Comparison of ENCODE assay signal across 28 mouse cellular contexts in the genomic region with DNA sequence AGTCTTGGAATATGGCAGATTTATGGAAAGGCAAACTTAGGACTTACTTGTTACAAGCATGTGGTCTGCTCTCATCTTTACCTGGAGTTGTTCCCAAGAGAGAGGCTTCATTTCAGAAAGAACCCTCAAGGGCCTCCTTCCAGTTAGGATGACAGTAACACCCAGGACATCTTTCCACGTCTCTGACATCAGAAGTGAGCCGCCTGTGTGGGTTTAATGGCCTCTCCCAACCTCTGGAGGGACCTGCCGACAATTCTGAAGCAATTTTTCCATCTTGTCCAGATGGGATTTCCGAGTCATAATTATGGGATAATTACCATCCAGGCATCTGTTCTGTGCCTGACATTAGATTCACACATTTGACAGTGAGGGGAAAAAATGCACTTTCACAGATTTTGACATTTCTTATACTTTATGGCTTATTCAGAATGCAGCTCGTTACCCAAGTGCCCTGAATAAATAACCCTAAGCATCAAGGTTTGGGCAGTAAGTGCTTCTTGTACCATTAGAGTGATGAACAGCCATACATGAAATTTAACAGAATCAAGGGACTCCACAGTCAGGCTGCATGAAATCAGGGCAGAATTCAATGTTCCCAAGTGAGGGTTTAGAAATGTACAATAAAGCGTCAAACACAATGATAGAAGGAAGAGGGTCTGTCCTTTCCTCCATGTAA. TPM values are rescaled to one million over a fixed set of nuclear protein-coding genes. Genes with fewer than 3 reads are reported as not detected.
A peak's percentile ranks its signal among the peaks of the same experiment; 100 is the strongest.
DNase-seq lines count a peak whose midpoint lies in the region; ATAC-seq lines count a peak whose summit lies in the region.
"Had no signal": no experiment of that assay in that cellular context is flagged by ENCODE, and none has a peak within 500 bp of the region (broad histone marks: within the 10 kb centered on the region; RNA-seq: fewer than 3 reads in every experiment).

No protein-coding gene starts in this region.

- peak overlapping the region; percentile 44; the same call in 1 of the 2 replicates for H3K27ac ChIP-seq in forebrain, embryonic 12.5 days
- H3K27ac ChIP-seq in forebrain, embryonic 10.5 days, result no peak overlapping the region
- H3K27ac ChIP-seq in intestine, embryonic 14.5 days (ENCODE audit: low read depth), result peak overlapping the region; percentile 19; the same call in 1 of the 2 replicates
- no peak overlapping the region for H3K27ac ChIP-seq in intestine, embryonic 15.5 days
- H3K27ac ChIP-seq in forebrain, embryonic 15.5 days (replicated peaks), result no peak overlapping the region
- H3K27ac ChIP-seq in neural tube, embryonic 14.5 days (ENCODE audit: low read depth, low read length), result peak overlapping the region; percentile 57
- H3K27ac ChIP-seq: hindbrain, postnatal 0 days; limb, embryonic 10.5 days; limb, embryonic 15.5 days; liver, embryonic 13.5 days; midbrain, embryonic 12.5 days had no signal

- no peak overlapping the region for H3K4me2 ChIP-seq in forebrain, embryonic 12.5 days
- no peak overlapping the region for H3K4me2 ChIP-seq in intestine, embryonic 14.5 days (ENCODE audit: low read length)
- no peak overlapping the region for H3K4me2 ChIP-seq in intestine, embryonic 15.5 days (replicated peaks)
- no peak overlapping the region for H3K4me2 ChIP-seq in forebrain, embryonic 15.5 days (replicated peaks)
- H3K4me2 ChIP-seq in neural tube, embryonic 14.5 days (ENCODE audit: low read depth, low read length), result no peak overlapping the region
- H3K4me2 ChIP-seq: heart, embryonic 11.5 days; limb, embryonic 15.5 days; liver, embryonic 13.5 days; midbrain, embryonic 12.5 days had no signal

- H3K27me3 ChIP-seq in forebrain, embryonic 12.5 days, result no peaks in the 10 kb centered on the region
- no peaks in the 10 kb centered on the region for H3K27me3 ChIP-seq in forebrain, embryonic 10.5 days (ENCODE audit: poor library complexity, severe bottlenecking)
- H3K27me3 ChIP-seq in intestine, embryonic 14.5 days (replicated peaks; ENCODE audit: control insufficient read depth, insufficient read depth, low read length), result no peaks in the 10 kb centered on the region
- H3K27me3 ChIP-seq in intestine, embryonic 15.5 days (replicated peaks), result no peaks in the 10 kb centered on the region
- no peaks in the 10 kb centered on the region for H3K27me3 ChIP-seq in forebrain, embryonic 15.5 days
- no peaks in the 10 kb centered on the region for H3K27me3 ChIP-seq in neural tube, embryonic 14.5 days (ENCODE audit: control insufficient read depth, insufficient read depth, low read length)
- H3K27me3 ChIP-seq: limb, embryonic 15.5 days; liver, embryonic 13.5 days; megakaryocyte, embryonic 14.5 days; midbrain, embryonic 12.5 days had no signal

- ATAC-seq in forebrain, embryonic 12.5 days (ENCODE audit: low FRiP score), result peak; percentile 33; the same call in 1 of the 2 replicates
- no peak for ATAC-seq in intestine, embryonic 14.5 days (replicated peaks; ENCODE audit: low FRiP score, low TSS enrichment, low read depth)
- no peak for ATAC-seq in intestine, embryonic 15.5 days
- peak; percentile 53 for ATAC-seq in forebrain, embryonic 15.5 days (replicated peaks)
- ATAC-seq in neural tube, embryonic 14.5 days (ENCODE audit: low read depth), result peak; percentile 75
- ATAC-seq: activated CD4-positive, CD25-positive, alpha-beta regulatory T cell, adult 4 months; hindbrain, postnatal 0 days; intestine, postnatal 0 days had no signal

- no peak overlapping the region for H3K9ac ChIP-seq in forebrain, embryonic 12.5 days
- no peak overlapping the region for H3K9ac ChIP-seq in intestine, embryonic 14.5 days (ENCODE audit: low read length)
- no peak overlapping the region for H3K9ac ChIP-seq in intestine, embryonic 15.5 days
- H3K9ac ChIP-seq in forebrain, embryonic 15.5 days (replicated peaks), result no peak overlapping the region
- H3K9ac ChIP-seq in neural tube, embryonic 14.5 days (replicated peaks; ENCODE audit: low read depth, low read length), result no peak overlapping the region
- H3K9ac ChIP-seq: limb, embryonic 15.5 days; liver, embryonic 13.5 days; midbrain, embryonic 12.5 days had no signal

- no peak for DNase-seq in forebrain, embryonic 10.5 days (ENCODE audit: extremely low spot score, low spot score)
- no peak for DNase-seq in intestine, embryonic 14.5 days (ENCODE audit: low spot score)
- DNase-seq in adrenal gland, postnatal 36 days, result no peak
- no peak for DNase-seq in gastrocnemius, postnatal 25 days
- DNase-seq: adrenal gland, adult 2 months; cerebellum, adult 8-10 months; cerebellum, postnatal 36 days; gastrocnemius, postnatal 10 days; heart, adult 18-20 months; heart, postnatal 4 days; kidney, adult 9 months; kidney, postnatal 10 days; layer of hippocampus, postnatal 36 days; liver, embryonic 13.5 days; lung, adult 18-20 months; lung, postnatal 14 days had no signal

- H3K4me3 ChIP-seq in forebrain, embryonic 12.5 days (replicated peaks), result no peak overlapping the region
- no peak overlapping the region for H3K4me3 ChIP-seq in forebrain, embryonic 10.5 days
- H3K4me3 ChIP-seq in intestine, embryonic 14.5 days (ENCODE audit: low read depth, low read length), result no peak overlapping the region
- H3K4me3 ChIP-seq in intestine, embryonic 15.5 days (replicated peaks), result no peak overlapping the region
- H3K4me3 ChIP-seq in forebrain, embryonic 15.5 days, result no peak overlapping the region
- H3K4me3 ChIP-seq in neural tube, embryonic 14.5 days (ENCODE audit: low read depth, low read length), result no peak overlapping the region
- H3K4me3 ChIP-seq: limb, embryonic 10.5 days; limb, embryonic 15.5 days; liver, embryonic 13.5 days; megakaryocyte, embryonic 14.5 days; midbrain, embryonic 12.5 days had no signal

- no peaks in the 10 kb centered on the region; the same call in 1 of the 2 replicates for H3K4me1 ChIP-seq in forebrain, embryonic 12.5 days
- H3K4me1 ChIP-seq in forebrain, embryonic 10.5 days, result peaks cover 9% of the 10 kb centered on the region
- peaks cover 3% of the 10 kb centered on the region; the same call in 1 of the 2 replicates for H3K4me1 ChIP-seq in intestine, embryonic 14.5 days (replicated peaks; ENCODE audit: control insufficient read depth, insufficient read depth, low read length)
- H3K4me1 ChIP-seq in intestine, embryonic 15.5 days (replicated peaks), result no peaks in the 10 kb centered on the region
- peaks cover 5% of the 10 kb centered on the region for H3K4me1 ChIP-seq in forebrain, embryonic 15.5 days
- H3K4me1 ChIP-seq in neural tube, embryonic 14.5 days (ENCODE audit: control insufficient read depth, insufficient read depth, low read length), result peaks cover 3% of the 10 kb centered on the region; the same call in 1 of the 2 replicates
- H3K4me1 ChIP-seq: limb, embryonic 10.5 days; liver, embryonic 13.5 days; megakaryocyte, embryonic 14.5 days had no signal

- WGBS in forebrain, embryonic 12.5 days, result 64% methylated on average over 6 of the region's 6 CpGs
- 90% methylated on average over 6 of the region's 6 CpGs for WGBS in forebrain, embryonic 10.5 days
- 69% methylated on average over 6 of the region's 6 CpGs for WGBS in intestine, embryonic 14.5 days
- 70% methylated on average over 6 of the region's 6 CpGs for whole genome bisulfite sequencing in intestine, embryonic 15.5 days
- WGBS in forebrain, embryonic 15.5 days, result 53% methylated on average over 6 of the region's 6 CpGs
- WGBS in neural tube, embryonic 14.5 days, result 35% methylated on average over 6 of the region's 6 CpGs

- H3K36me3 ChIP-seq in forebrain, embryonic 12.5 days (replicated peaks), result no peaks in the 10 kb centered on the region
- H3K36me3 ChIP-seq in forebrain, embryonic 10.5 days (replicated peaks), result no peaks in the 10 kb centered on the region
- H3K36me3 ChIP-seq in intestine, embryonic 14.5 days (ENCODE audit: control insufficient read depth, insufficient read depth, low read length), result no peaks in the 10 kb centered on the region; the same call in 1 of the 2 replicates
- H3K36me3 ChIP-seq in intestine, embryonic 15.5 days, result no peaks in the 10 kb centered on the region
- H3K36me3 ChIP-seq in forebrain, embryonic 15.5 days, result no peaks in the 10 kb centered on the region
- H3K36me3 ChIP-seq in neural tube, embryonic 14.5 days (ENCODE audit: control insufficient read depth, insufficient read depth, low read length), result no peaks in the 10 kb centered on the region
- H3K36me3 ChIP-seq: limb, embryonic 10.5 days; limb, embryonic 15.5 days; liver, embryonic 13.5 days; midbrain, embryonic 12.5 days had no signal

- H3K9me3 ChIP-seq in forebrain, embryonic 12.5 days, result no peaks in the 10 kb centered on the region
- no peaks in the 10 kb centered on the region for H3K9me3 ChIP-seq in forebrain, embryonic 10.5 days
- no peaks in the 10 kb centered on the region for H3K9me3 ChIP-seq in intestine, embryonic 14.5 days (ENCODE audit: control insufficient read depth, low read length)
- no peaks in the 10 kb centered on the region for H3K9me3 ChIP-seq in intestine, embryonic 15.5 days
- no peaks in the 10 kb centered on the region for H3K9me3 ChIP-seq in forebrain, embryonic 15.5 days
- no peaks in the 10 kb centered on the region for H3K9me3 ChIP-seq in neural tube, embryonic 14.5 days (ENCODE audit: control insufficient read depth, low read length)
- H3K9me3 ChIP-seq: limb, embryonic 10.5 days; limb, embryonic 15.5 days; liver, embryonic 13.5 days; megakaryocyte, embryonic 14.5 days; midbrain, embryonic 12.5 days had no signal

RNA-seq across cellular contexts. Expression of a gene that starts 43.8 kb away (rescaled TPM):
- polyA plus RNA-seq in forebrain, embryonic 12.5 days (2016; fragmentation: Nextera tagmentation; extraction: Ambion mirVana), result 11.9 and 14.0 TPM in 2 replicates
- 10.1 and 11.0 TPM in 2 replicates for polyA plus RNA-seq in forebrain, embryonic 10.5 days (2016; fragmentation: Nextera tagmentation; extraction: Ambion mirVana)
- 25.0 and 31.1 TPM in 2 replicates for polyA plus RNA-seq in intestine, embryonic 14.5 days (2014; fragmentation: Nextera tagmentation; extraction: Ambion mirVana)
- polyA plus RNA-seq in intestine, embryonic 15.5 days (2015; fragmentation: Nextera tagmentation; extraction: Ambion mirVana), result 18.2 and 18.6 TPM in 2 replicates
- 8.5 and 12.4 TPM in 2 replicates for polyA plus RNA-seq in forebrain, embryonic 15.5 days (2015; fragmentation: Nextera tagmentation; extraction: Ambion mirVana)
- 11.4 and 18.4 TPM in 2 replicates for polyA plus RNA-seq in neural tube, embryonic 14.5 days (2014; fragmentation: Nextera tagmentation; extraction: Ambion mirVana)
- total RNA-seq in adrenal gland, postnatal 36 days (2021), result 10 to 100 TPM; 29.3 to 41.4 TPM
- total RNA-seq in gastrocnemius, postnatal 25 days (2021), result 10 to 100 TPM in 1 of 2 experiments, 1 to 10 TPM in 1; 9.4 to 14.2 TPM

Comparison
In these comparisons a context has a peak if more than half of its experiments do, and no peak if none do; other contexts are left out.
1. H3K27ac ChIP-seq: peak in forebrain, embryonic 12.5 days (single experiment), intestine, embryonic 14.5 days (single experiment) and neural tube, embryonic 14.5 days (single experiment); none in forebrain, embryonic 10.5 days (single experiment), intestine, embryonic 15.5 days (single experiment) and forebrain, embryonic 15.5 days (single experiment).
2. ATAC-seq: peak in forebrain, embryonic 12.5 days (single experiment), forebrain, embryonic 15.5 days (single experiment) and neural tube, embryonic 14.5 days (single experiment); none in intestine, embryonic 14.5 days (single experiment) and intestine, embryonic 15.5 days (single experiment).